Mouse (Mus musculus) gastrocnemius, adult 2 months (tissue): ENCODE results near the gene Efcab5. TPM values are rescaled to one million over a fixed set of nuclear protein-coding genes. Genes with fewer than 3 reads are reported as not detected.
"Not testable (repeated sequence)": the region's sequence is repeated elsewhere in the genome, so short reads cannot be mapped to it uniquely, and the experiment has no call there.

Experiments
- DNase-seq: peaks from one replicate; pipeline ENCODE4 v3.0.0; 2022
- H3K27ac ChIP-seq: fragments of 200-600 bp; 2 replicates; pipeline ENCODE4 v1.8.1; 2022; ENCODE audit warnings: mild to moderate bottlenecking
- H3K4me3 ChIP-seq: fragments of 200-600 bp; 2 replicates; pipeline ENCODE4 v1.8.1; 2022; ENCODE audit warnings: mild to moderate bottlenecking, moderate library complexity
- CTCF ChIP-seq: fragments of 200-600 bp; IDR thresholded peaks from 2 replicates; pipeline ENCODE4 v1.8.1; 2022; ENCODE audit warnings: antibody characterized with exemption, mild to moderate bottlenecking, moderate library complexity
- intact Hi-C: fragments of 180-260 bp; cut with DNase I; formaldehyde crosslinking; loops from one replicate; pipeline ENCODE4 v1.15.1; 2025
- total RNA-seq, 2 experiments: library from RNA; stranded (reverse); gene quantifications; 2 replicates each; pipeline ENCODE4 v1.2.3; 2021

Efcab5 gene
- total RNA-seq, 2 experiments from 2014 or later, result 0.18 to 0.20 TPM

GRCm38 (mm10) chr11:77154214-77154613 lies 34.6 kb downstream of the Efcab5 start:
- intact Hi-C loops, result no loop called here
- H3K4me3 ChIP-seq, result no peak overlapping the region
- no peak for TF ChIP-seq CTCF
- no peak overlapping the region for H3K27ac ChIP-seq
- no peak for DNase-seq

GRCm38 (mm10) chr11:77150806-77151205 lies 38.0 kb downstream of the Efcab5 start:
- Histone ChIP-seq H3K4me3 (no peak overlapping the region), H3K27ac (no peak overlapping the region)
- no peak for TF ChIP-seq CTCF
- no peak for DNase-seq
- intact Hi-C loops, result no loop called here

- DNase-seq, H3K27ac ChIP-seq, H3K4me3 ChIP-seq, intact Hi-C loops: not testable (repeated sequence)
These were observed 38.8 kb downstream of the Efcab5 start for GRCm38 (mm10) chr11:77149783-77150630.

GRCm38 (mm10) chr11:77148774-77149173 lies 40.0 kb downstream of the Efcab5 start:
- Histone ChIP-seq H3K4me3 (no peak overlapping the region), H3K27ac (no peak overlapping the region)
- DNase-seq, result no peak
- no peak for TF ChIP-seq CTCF
- intact Hi-C loops, result no loop called here

GRCm38 (mm10) chr11:77147753-77148152 lies 41.0 kb downstream of the Efcab5 start:
- H3K27ac ChIP-seq, result no peak overlapping the region
- intact Hi-C loops, result no loop called here
- no peak overlapping the region for H3K4me3 ChIP-seq
- no peak for TF ChIP-seq CTCF
- no peak for DNase-seq

- intact Hi-C loops, result no loop called here
- no peak overlapping the region for H3K4me3 ChIP-seq
- TF ChIP-seq CTCF, result no peak
- no peak for DNase-seq
- H3K27ac ChIP-seq, result no peak overlapping the region
These were observed 43.3 kb downstream of the Efcab5 start for GRCm38 (mm10) chr11:77145423-77145822.

GRCm38 (mm10) chr11:77141938-77142337 lies 46.8 kb downstream of the Efcab5 start:
- Histone ChIP-seq H3K27ac (no peak overlapping the region), H3K4me3 (no peak overlapping the region)
- DNase-seq, result no peak
- intact Hi-C loops, result no loop called here
- TF ChIP-seq CTCF, result no peak

GRCm38 (mm10) chr11:77139976-77140375 lies 48.8 kb downstream of the Efcab5 start:
- Histone ChIP-seq H3K4me3 (no peak overlapping the region), H3K27ac (no peak overlapping the region)
- TF ChIP-seq CTCF, result no peak
- intact Hi-C loops, result no loop called here
- no peak for DNase-seq

GRCm38 (mm10) chr11:77133450-77133849 lies 55.3 kb downstream of the Efcab5 start:
- intact Hi-C loops, result no loop called here
- DNase-seq, result no peak
- no peak; the same call in 1 of the 2 replicates for TF ChIP-seq CTCF
- Histone ChIP-seq H3K4me3 (no peak overlapping the region), H3K27ac (no peak overlapping the region)

GRCm38 (mm10) chr11:77132580-77132979 lies 56.2 kb downstream of the Efcab5 start:
- TF ChIP-seq CTCF, result peak; percentile 62
- no peak overlapping the region for H3K27ac ChIP-seq
- intact Hi-C loops, result no loop called here
- H3K4me3 ChIP-seq, result no peak overlapping the region
- no peak for DNase-seq

- intact Hi-C loops, result no loop called here
- H3K27ac ChIP-seq, result no peak overlapping the region
- DNase-seq, result no peak
- H3K4me3 ChIP-seq, result no peak overlapping the region
- TF ChIP-seq CTCF, result no peak
These were observed 60.2 kb downstream of the Efcab5 start for GRCm38 (mm10) chr11:77128562-77128961.

- no peak overlapping the region for H3K4me3 ChIP-seq
- no peak for DNase-seq
- intact Hi-C loops, result no loop called here
- no peak overlapping the region for H3K27ac ChIP-seq
- TF ChIP-seq CTCF, result no peak
These were observed 77.6 kb downstream of the Efcab5 start for GRCm38 (mm10) chr11:77111141-77111540.

- no peak overlapping the region for H3K27ac ChIP-seq
- no peak for TF ChIP-seq CTCF
- no peak overlapping the region for H3K4me3 ChIP-seq
- no peak for DNase-seq
- intact Hi-C loops, result loop anchor here (10.0 kb wide), 1 partner anchor 396 kb away; no protein-coding TSS in a partner anchor
These were observed 80.3 kb downstream of the Efcab5 start for GRCm38 (mm10) chr11:77108442-77108841.

- not testable (repeated sequence) for H3K4me3 ChIP-seq, DNase-seq, H3K27ac ChIP-seq
- intact Hi-C loops, result loop anchor here (10.0 kb wide), 1 partner anchor 397 kb away; no protein-coding TSS in a partner anchor
These were observed 80.9 kb downstream of the Efcab5 start for GRCm38 (mm10) chr11:77107872-77108271.
